Mouse (Mus musculus) gastrocnemius, adult 2 months (tissue): ENCODE data around the gene Gm3115. TPM values are rescaled to one million over a fixed set of nuclear protein-coding genes. Genes with fewer than 3 reads are reported as not detected.
"Not testable (repeated sequence)": the region's sequence is repeated elsewhere in the genome, so short reads cannot be mapped to it uniquely, and the experiment has no call there.

Source experiments
- DNase-seq: peaks from one replicate; pipeline ENCODE4 v3.0.0; 2022
- H3K27ac ChIP-seq: fragments of 200-600 bp; 2 replicates; pipeline ENCODE4 v1.8.1; 2022; ENCODE audit warnings: mild to moderate bottlenecking
- H3K4me3 ChIP-seq: fragments of 200-600 bp; 2 replicates; pipeline ENCODE4 v1.8.1; 2022; ENCODE audit warnings: mild to moderate bottlenecking, moderate library complexity
- intact Hi-C: fragments of 180-260 bp; cut with DNase I; formaldehyde crosslinking; loops from one replicate; pipeline ENCODE4 v1.15.1; 2025
- long read RNA-seq, 2 experiments: library from polyadenylated mRNA; stranded (forward); transcript quantifications; one replicate each; pipeline ENCODE4 v2.0.0; 2021
- total RNA-seq, 2 experiments: library from RNA; stranded (reverse); gene quantifications; 2 replicates each; pipeline ENCODE4 v1.2.3; 2021

The Gm3115 gene
- total RNA-seq: not detected
- long read RNA-seq, experiment 1: 0 reads
- long read RNA-seq, experiment 2: 0 reads

DNA sequence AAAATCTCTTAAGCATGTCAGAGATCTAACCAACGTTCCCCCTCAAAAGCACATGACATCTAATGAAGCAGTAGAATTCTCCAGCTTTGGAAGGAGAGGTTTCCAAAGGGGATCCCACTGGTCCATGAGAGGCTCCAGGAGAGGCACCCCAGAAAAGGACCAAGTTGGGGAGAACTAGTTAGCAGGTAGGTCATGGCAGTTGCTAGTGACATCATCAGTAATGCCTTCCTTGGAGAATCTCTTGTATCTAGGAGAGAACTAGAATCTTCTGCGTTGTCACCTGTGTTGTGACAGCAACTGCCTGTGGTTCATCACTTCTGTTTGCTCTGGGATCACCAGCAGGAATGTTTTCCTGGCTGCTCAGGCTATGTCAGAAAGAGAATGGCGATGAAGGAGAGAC, at the start of gene Gm3115:
Gm3115 (plus strand) TSS at position 301 of the 400 bp plus-strand sequence.
- DNase-seq, H3K27ac ChIP-seq, intact Hi-C loops, H3K4me3 ChIP-seq: not testable (repeated sequence)

DNA sequence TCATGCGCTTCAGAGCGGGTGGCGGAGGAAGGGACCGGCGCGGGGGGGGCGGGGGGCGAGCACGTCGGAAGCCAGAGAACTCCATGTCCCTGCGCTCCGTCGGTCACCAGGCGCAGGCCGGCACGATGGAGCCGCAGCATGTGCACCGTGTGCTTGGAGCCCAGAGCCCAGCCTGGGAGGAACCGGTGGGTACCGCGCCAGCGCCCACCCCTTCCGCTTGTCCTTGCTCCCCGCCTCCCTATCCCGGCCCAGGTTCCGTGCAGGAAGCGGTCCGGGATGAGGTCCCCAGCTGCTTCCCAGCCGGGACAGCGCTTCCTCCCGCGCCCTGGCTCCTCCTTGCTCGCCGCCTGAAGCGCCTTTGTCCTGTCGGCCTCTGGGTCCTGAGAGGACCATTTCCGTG, 26.5 kb downstream of the Gm3115 start, which contains the start of gene Gm8108:
Gm8108 (plus strand) TSS at position 101 of the 400 bp plus-strand sequence.
- peak within 1 kb of the TSS; percentile 24; the same call in 1 of the 2 replicates for H3K27ac ChIP-seq
- intact Hi-C loops: not testable (repeated sequence)
- H3K4me3 ChIP-seq: peak within 1 kb of the TSS; percentile 48
- peak; percentile 51 for DNase-seq

DNA sequence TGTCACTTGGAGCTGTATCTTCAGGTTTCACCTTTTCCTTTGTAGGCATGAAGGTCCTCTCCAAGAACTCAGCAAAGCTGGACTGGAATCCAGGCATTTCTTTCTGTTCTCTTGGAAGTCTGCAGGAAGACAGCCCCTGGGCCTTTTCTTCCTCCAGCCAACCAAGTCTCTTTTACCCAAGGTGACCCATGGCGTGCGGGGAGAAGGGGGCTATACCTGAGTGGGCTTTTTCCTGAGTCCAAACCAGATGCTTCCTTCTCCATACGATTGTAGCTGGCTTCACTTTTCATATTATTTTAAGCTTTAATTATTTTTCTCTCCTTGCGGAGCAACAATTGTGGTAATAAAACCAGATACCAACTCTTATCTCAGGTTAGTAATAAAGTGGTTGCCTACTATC, 57.7 kb downstream of the Gm3115 start:
- H3K4me3 ChIP-seq, intact Hi-C loops, DNase-seq, H3K27ac ChIP-seq: not testable (repeated sequence)

Other genes starting within 250 kb of the Gm3115 start
- gene Gm3033, start 237.9 kb upstream of the Gm3115 start, total RNA-seq: not detected
- gene Gm2916, start 199.9 kb upstream of the Gm3115 start, total RNA-seq: not detected
- not detected for gene Gm3029, start 152.4 kb upstream of the Gm3115 start, total RNA-seq
- gene Gm3095, start 120.6 kb upstream of the Gm3115 start, total RNA-seq: not detected
- not detected for gene Gm3099, start 85.7 kb upstream of the Gm3115 start, total RNA-seq
- gene Gm5796, start 60.2 kb upstream of the Gm3115 start, total RNA-seq: under 1 TPM in 1 of 2 experiments, not detected in 1; 0.26 TPM
- gene Gm8108, start 26.4 kb downstream of the Gm3115 start, total RNA-seq: not detected
- gene Gm3127, start 80.9 kb downstream of the Gm3115 start, total RNA-seq: not detected
- gene Gm2974, start 98.5 kb downstream of the Gm3115 start, total RNA-seq: not detected
- not detected for gene Gm3138, start 165.5 kb downstream of the Gm3115 start, total RNA-seq
- not detected for gene Gm3149, start 233.2 kb downstream of the Gm3115 start, total RNA-seq